Mouse (Mus musculus): ENCODE measurements around the gene Rrp36. TPM values are rescaled to one million over a fixed set of nuclear protein-coding genes. Genes with fewer than 3 reads are reported as not detected.
A peak's percentile ranks its signal among the peaks of the same experiment; 100 is the strongest.

Rrp36 gene
- polyA plus RNA-seq, 1 experiment from 2014 or later = 49.0 TPM

DNA sequence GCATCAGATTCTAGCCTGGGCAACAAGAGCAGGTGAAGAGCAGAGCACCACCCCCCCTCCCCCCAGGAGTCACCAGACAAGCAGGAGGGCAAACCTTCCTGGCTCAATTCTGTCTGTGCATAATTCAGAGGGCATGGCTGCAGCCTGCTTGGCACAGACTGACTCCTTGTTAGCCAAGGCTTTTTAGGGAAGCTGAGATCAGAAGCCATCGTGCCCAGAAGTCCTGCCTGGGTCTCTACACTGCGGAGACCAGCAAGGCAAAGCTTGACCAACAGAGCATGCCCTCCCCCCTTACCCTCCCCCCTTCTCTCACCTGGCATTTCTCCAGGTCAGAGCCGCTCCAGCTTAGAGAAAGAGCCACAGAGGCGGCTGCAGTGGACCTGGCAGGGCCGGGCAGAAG, 11.4 kb downstream of the Rrp36 start:
- Histone ChIP-seq H3K27me3 (replicated peaks; ENCODE audit: control insufficient read depth, insufficient read depth, low read length) (no peaks in the 10 kb centered on the region), H3K4me2 (replicated peaks; ENCODE audit: low read depth) (no peak overlapping the region), H3K27ac (ENCODE audit: low read depth, low read length) (no peak overlapping the region), H3K36me3 (ENCODE audit: control insufficient read depth, insufficient read depth) (peaks cover 83% of the 10 kb centered on the region), H3K9me3 (ENCODE audit: control insufficient read depth) (no peaks in the 10 kb centered on the region), H3K4me1 (replicated peaks; ENCODE audit: control insufficient read depth, insufficient read depth, low read length) (no peaks in the 10 kb centered on the region), H3K9ac (ENCODE audit: low read depth, low read length) (no peak overlapping the region), H3K4me3 (ENCODE audit: low read depth, low read length) (no peak overlapping the region)
- no peak for ATAC-seq
- no peak for TF ChIP-seq CTCF (IDR thresholded peaks at IDR 0.05; ENCODE audit: low read depth)
- WGBS = 86% methylated on average over 5 of the region's 5 CpGs

DNA sequence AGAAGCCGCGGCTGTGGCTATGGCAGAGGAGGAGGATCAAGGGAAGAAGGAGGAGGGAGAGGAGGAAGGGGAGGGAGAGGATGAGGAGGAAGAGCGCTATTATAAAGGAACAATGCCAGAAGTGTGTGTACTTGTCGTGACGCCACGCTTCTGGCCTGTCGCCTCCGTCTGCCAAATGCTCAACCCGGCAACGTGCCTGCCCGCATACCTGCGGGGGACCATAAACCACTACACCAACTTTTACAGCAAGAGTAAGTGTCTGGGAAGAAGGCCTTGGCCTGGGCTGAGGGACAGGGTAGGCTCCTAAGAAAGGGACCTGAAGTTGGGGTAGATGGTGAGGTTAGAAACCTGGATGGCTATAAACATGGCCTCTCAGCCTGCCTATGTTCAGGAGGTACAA, 12.2 kb downstream of the Rrp36 start:
- no peak for ATAC-seq
- H3K36me3 ChIP-seq (ENCODE audit: control insufficient read depth, insufficient read depth) = peaks cover 86% of the 10 kb centered on the region
- H3K27ac ChIP-seq (ENCODE audit: low read depth, low read length) = no peak overlapping the region
- H3K9ac ChIP-seq (ENCODE audit: low read depth, low read length) = no peak overlapping the region
- WGBS = 91% methylated on average over 12 of the region's 12 CpGs
- no peaks in the 10 kb centered on the region for H3K27me3 ChIP-seq (replicated peaks; ENCODE audit: control insufficient read depth, insufficient read depth, low read length)
- H3K4me2 ChIP-seq (replicated peaks; ENCODE audit: low read depth) = no peak overlapping the region
- no peaks in the 10 kb centered on the region for H3K9me3 ChIP-seq (ENCODE audit: control insufficient read depth)
- no peak for TF ChIP-seq CTCF (IDR thresholded peaks at IDR 0.05; ENCODE audit: low read depth)
- H3K4me1 ChIP-seq (replicated peaks; ENCODE audit: control insufficient read depth, insufficient read depth, low read length) = no peaks in the 10 kb centered on the region
- no peak overlapping the region for H3K4me3 ChIP-seq (ENCODE audit: low read depth, low read length)

DNA sequence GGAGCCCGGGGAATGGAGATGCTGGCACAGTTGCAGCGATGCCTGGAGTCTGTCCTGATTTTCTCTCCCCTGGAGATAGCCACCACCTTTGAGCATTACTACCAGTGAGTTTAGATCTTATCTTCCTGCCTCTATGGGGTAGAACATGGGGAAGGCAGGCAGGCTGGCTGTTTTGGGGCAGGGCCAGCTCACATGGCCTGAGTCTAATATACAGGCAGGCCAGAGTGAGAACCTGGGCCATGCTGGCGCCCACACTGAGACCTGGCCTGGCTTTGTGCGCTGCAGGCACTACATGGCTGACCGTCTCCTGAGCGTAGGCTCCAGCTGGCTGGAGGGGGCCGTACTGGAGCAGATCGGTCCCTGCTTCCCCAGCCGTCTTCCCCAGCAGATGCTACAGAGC, 12.8 kb downstream of the Rrp36 start:
- Histone ChIP-seq H3K4me2 (replicated peaks; ENCODE audit: low read depth) (no peak overlapping the region), H3K4me1 (replicated peaks; ENCODE audit: control insufficient read depth, insufficient read depth, low read length) (no peaks in the 10 kb centered on the region), H3K27ac (ENCODE audit: low read depth, low read length) (no peak overlapping the region), H3K9ac (ENCODE audit: low read depth, low read length) (no peak overlapping the region), H3K4me3 (ENCODE audit: low read depth, low read length) (no peak overlapping the region), H3K9me3 (ENCODE audit: control insufficient read depth) (no peaks in the 10 kb centered on the region), H3K27me3 (replicated peaks; ENCODE audit: control insufficient read depth, insufficient read depth, low read length) (no peaks in the 10 kb centered on the region), H3K36me3 (ENCODE audit: control insufficient read depth, insufficient read depth) (peaks cover 91% of the 10 kb centered on the region)
- TF ChIP-seq CTCF (IDR thresholded peaks at IDR 0.05; ENCODE audit: low read depth) = no peak
- 94% methylated on average over 9 of the region's 9 CpGs for WGBS
- no peak for ATAC-seq

DNA sequence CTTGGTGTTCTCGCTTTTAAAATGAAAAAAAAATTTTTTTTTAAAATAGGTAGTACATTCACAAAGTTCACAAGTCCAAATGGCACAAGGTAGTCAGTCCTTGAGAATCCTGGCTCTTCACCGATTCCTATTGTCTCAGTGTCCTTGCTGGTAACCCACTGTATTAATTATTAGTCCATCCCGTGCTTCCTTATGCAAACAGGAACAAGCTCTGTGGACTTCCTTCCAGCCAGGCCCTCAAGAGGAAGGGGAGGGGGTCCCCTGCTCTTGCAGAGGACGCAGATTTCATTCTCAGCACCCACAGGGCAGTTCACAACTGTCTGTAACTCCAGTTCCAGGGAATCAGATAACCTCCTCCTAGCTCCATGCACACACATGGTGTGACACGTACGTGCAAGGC, 18.1 kb downstream of the Rrp36 start:
- no peak for TF ChIP-seq CTCF (IDR thresholded peaks at IDR 0.05; ENCODE audit: low read depth)
- Histone ChIP-seq H3K4me3 (ENCODE audit: low read depth, low read length) (no peak overlapping the region), H3K4me2 (replicated peaks; ENCODE audit: low read depth) (no peak overlapping the region), H3K9me3 (ENCODE audit: control insufficient read depth) (no peaks in the 10 kb centered on the region), H3K4me1 (replicated peaks; ENCODE audit: control insufficient read depth, insufficient read depth, low read length) (no peaks in the 10 kb centered on the region), H3K36me3 (ENCODE audit: control insufficient read depth, insufficient read depth) (peaks cover 74% of the 10 kb centered on the region), H3K27me3 (replicated peaks; ENCODE audit: control insufficient read depth, insufficient read depth, low read length) (no peaks in the 10 kb centered on the region), H3K9ac (ENCODE audit: low read depth, low read length) (no peak overlapping the region), H3K27ac (ENCODE audit: low read depth, low read length) (no peak overlapping the region; the same call in 1 of the 2 replicates)
- ATAC-seq = no peak
- 75% methylated on average over 6 of the region's 6 CpGs for WGBS

DNA sequence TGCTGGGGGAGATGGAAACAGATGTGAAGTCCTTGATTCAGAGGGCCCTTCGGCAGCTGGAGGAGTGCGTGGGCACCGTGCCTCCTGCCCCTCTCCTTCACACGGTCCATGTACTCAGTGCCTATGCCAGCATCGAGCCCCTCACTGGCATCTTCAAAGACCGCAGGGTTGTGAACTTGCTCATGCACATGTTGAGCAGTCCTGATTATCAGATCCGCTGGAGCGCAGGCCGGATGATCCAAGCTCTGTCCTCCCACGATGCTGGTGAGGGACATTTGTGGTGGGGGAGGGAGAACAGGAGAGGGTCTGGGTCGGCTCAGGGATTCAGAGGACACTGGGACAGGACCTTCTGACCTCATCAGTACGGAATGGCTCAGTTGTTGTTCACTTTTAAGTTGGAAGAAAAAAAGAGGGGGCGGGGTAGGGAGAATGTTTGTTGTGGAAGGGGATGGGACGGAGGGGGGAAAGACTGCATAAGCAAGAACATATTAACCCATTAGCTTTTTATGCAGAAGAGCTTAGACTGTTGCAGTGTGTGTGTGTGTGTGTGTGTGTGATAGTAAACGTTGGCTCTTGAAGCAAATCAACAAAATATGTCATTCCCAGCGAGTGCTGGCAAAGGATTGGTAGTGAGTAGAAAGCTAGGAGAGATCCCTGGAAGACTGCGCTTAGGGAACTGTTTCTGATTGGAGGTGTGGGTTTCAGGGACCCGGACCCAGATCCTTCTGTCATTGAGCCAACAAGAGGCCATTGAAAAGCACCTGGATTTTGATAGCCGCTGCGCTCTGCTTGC, 22.2 kb downstream of the Rrp36 start:
- Histone ChIP-seq H3K4me1 (replicated peaks; ENCODE audit: control insufficient read depth, insufficient read depth, low read length) (peaks cover 3% of the 10 kb centered on the region; the same call in 1 of the 2 replicates), H3K4me2 (replicated peaks; ENCODE audit: low read depth) (peak overlapping the region; percentile 87), H3K9ac (ENCODE audit: low read depth, low read length) (peak overlapping the region; percentile 67; the same call in 1 of the 2 replicates), H3K9me3 (ENCODE audit: control insufficient read depth) (no peaks in the 10 kb centered on the region), H3K27me3 (replicated peaks; ENCODE audit: control insufficient read depth, insufficient read depth, low read length) (no peaks in the 10 kb centered on the region), H3K27ac (ENCODE audit: low read depth, low read length) (no peak overlapping the region; the same call in 1 of the 2 replicates), H3K36me3 (ENCODE audit: control insufficient read depth, insufficient read depth) (peaks cover 46% of the 10 kb centered on the region), H3K4me3 (ENCODE audit: low read depth, low read length) (peak overlapping the region; percentile 74)
- WGBS = 73% methylated on average over 20 of the region's 20 CpGs
- TF ChIP-seq CTCF (IDR thresholded peaks at IDR 0.05; ENCODE audit: low read depth) = no peak
- no peak for ATAC-seq

DNA sequence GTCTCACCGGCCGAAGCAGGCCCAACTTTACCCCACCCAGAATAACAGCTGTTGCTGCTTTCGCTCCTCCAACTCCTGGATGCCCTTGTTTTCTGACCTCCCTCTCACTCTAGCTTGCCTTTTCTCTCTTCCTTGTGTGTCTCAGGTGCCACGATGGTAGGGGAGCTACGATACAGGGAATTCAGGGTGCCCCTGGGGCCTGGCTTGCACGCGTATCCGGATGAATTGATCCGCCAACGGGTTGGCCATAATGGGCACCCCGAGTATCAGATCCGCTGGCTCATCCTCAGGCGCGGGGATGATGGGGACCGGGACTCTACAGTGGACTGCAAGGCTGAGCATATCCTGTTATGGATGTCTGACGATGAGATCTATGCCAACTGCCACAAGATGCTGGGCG, 22.9 kb downstream of the Rrp36 start:
- no peak for TF ChIP-seq CTCF (IDR thresholded peaks at IDR 0.05; ENCODE audit: low read depth)
- H3K4me3 ChIP-seq (ENCODE audit: low read depth, low read length) = peak overlapping the region; percentile 74
- WGBS = 67% methylated on average over 17 of the region's 17 CpGs
- H3K4me2 ChIP-seq (replicated peaks; ENCODE audit: low read depth) = peak overlapping the region; percentile 87
- H3K4me1 ChIP-seq (replicated peaks; ENCODE audit: control insufficient read depth, insufficient read depth, low read length) = peaks cover 5% of the 10 kb centered on the region; the same call in 1 of the 2 replicates
- peaks cover 40% of the 10 kb centered on the region for H3K36me3 ChIP-seq (ENCODE audit: control insufficient read depth, insufficient read depth)
- no peaks in the 10 kb centered on the region for H3K9me3 ChIP-seq (ENCODE audit: control insufficient read depth)
- H3K27ac ChIP-seq (ENCODE audit: low read depth, low read length) = no peak overlapping the region; the same call in 1 of the 2 replicates
- H3K9ac ChIP-seq (ENCODE audit: low read depth, low read length) = peak overlapping the region; percentile 67
- no peak for ATAC-seq
- H3K27me3 ChIP-seq (replicated peaks; ENCODE audit: control insufficient read depth, insufficient read depth, low read length) = no peaks in the 10 kb centered on the region

Measured in intestine, postnatal 0 days (tissue).